Mouse (Mus musculus) heart, embryonic 12.5 days (tissue): Measurements from ENCODE around the gene Tst. TPM values are rescaled to one million over a fixed set of nuclear protein-coding genes. Genes with fewer than 3 reads are reported as not detected.

Source experiments
- ATAC-seq: fragments of 200-750 bp; cut with Nextera tagmentation; 2 replicates; pipeline ENCODE4 v1.8.0; 2017; ENCODE audit warnings: moderate TSS enrichment, moderate library complexity; ENCODE audit not compliant: insufficient number of reproducible peaks, low FRiP score
- H3K27ac ChIP-seq: fragments of 300-500 bp; sonication (generic); 2 replicates; pipeline ENCODE4 v1.5.1; 2016; ENCODE audit warnings: mild to moderate bottlenecking, moderate library complexity; ENCODE audit not compliant: poor library complexity, severe bottlenecking
- H3K27me3 ChIP-seq: fragments of 300-500 bp; sonication (generic); replicated peaks from 2 replicates; pipeline ENCODE4 v1.6.1; 2016; ENCODE audit warnings: mild to moderate bottlenecking, moderate library complexity
- H3K36me3 ChIP-seq: fragments of 300-500 bp; sonication (generic); 2 replicates; pipeline ENCODE4 v1.6.1; 2016; ENCODE audit warnings: mild to moderate bottlenecking, moderate library complexity
- H3K4me1 ChIP-seq: fragments of 300-500 bp; sonication (generic); replicated peaks from 2 replicates; pipeline ENCODE4 v1.6.1; 2016; ENCODE audit warnings: mild to moderate bottlenecking
- H3K4me2 ChIP-seq: fragments of 300-500 bp; sonication (generic); 2 replicates; pipeline ENCODE4 v1.6.1; 2016; ENCODE audit warnings: mild to moderate bottlenecking, moderate library complexity
- H3K4me3 ChIP-seq: fragments of 300-500 bp; sonication (generic); 2 replicates; pipeline ENCODE4 v1.5.1; 2016; ENCODE audit warnings: mild to moderate bottlenecking
- H3K9ac ChIP-seq: fragments of 300-500 bp; sonication (generic); 2 replicates; pipeline ENCODE4 v1.6.1; 2016; ENCODE audit warnings: mild to moderate bottlenecking, moderate library complexity
- H3K9me3 ChIP-seq: fragments of 300-500 bp; sonication (generic); replicated peaks from 2 replicates; pipeline ENCODE4 v1.6.1; 2016; ENCODE audit warnings: mild to moderate bottlenecking, moderate library complexity
- WGBS: fragments of 180-500 bp; shearing (Covaris S2); methylation state at CpG from one replicate; pipeline ENCODE4 v1.1.7; 2016; 5-methylcytosine and 5-hydroxymethylcytosine counted together
- polyA plus RNA-seq: library from polyadenylated mRNA; unstranded; fragments of >200 nt; fragmentation: Nextera tagmentation; extraction: Ambion mirVana; gene quantifications from 2 replicates; pipeline ENCODE4 v1.2.1, GENCODE M21; 2016

Tst gene
- polyA plus RNA-seq, 1 experiment from 2014 or later: 9.0 TPM

GRCm38 (mm10) chr15:78429139-78429459 is 23.4 kb upstream of the Tst start:
- H3K4me1 ChIP-seq: peaks cover 12% of the 10 kb centered on the region
- peak overlapping the region; percentile 76 for H3K4me2 ChIP-seq
- H3K9ac ChIP-seq: peak overlapping the region; percentile 70
- 11% methylated on average over 3 of the region's 3 CpGs for WGBS
- peaks cover 19% of the 10 kb centered on the region; the same call in 1 of the 2 replicates for H3K27me3 ChIP-seq
- no peaks in the 10 kb centered on the region for H3K9me3 ChIP-seq
- peaks cover 13% of the 10 kb centered on the region; the same call in 1 of the 2 replicates for H3K36me3 ChIP-seq
- ATAC-seq: no peak
- H3K27ac ChIP-seq: no peak overlapping the region
- peak overlapping the region; percentile 64 for H3K4me3 ChIP-seq

- WGBS: 1% methylated on average over 52 of the region's 52 CpGs
- peak within 1 kb of the TSS; percentile 64 for H3K4me3 ChIP-seq
- H3K9me3 ChIP-seq: no peaks in the 10 kb centered on the region
- peak within 1 kb of the TSS; percentile 76 for H3K4me2 ChIP-seq
- H3K27me3 ChIP-seq: peaks cover 23% of the 10 kb centered on the region
- peak within 1 kb of the TSS; percentile 70 for H3K9ac ChIP-seq
- ATAC-seq: peak; percentile 67
- no peak within 1 kb of the TSS for H3K27ac ChIP-seq
- peaks cover 12% of the 10 kb centered on the region for H3K4me1 ChIP-seq
- H3K36me3 ChIP-seq: peaks cover 8% of the 10 kb centered on the region; the same call in 1 of the 2 replicates
Measured at GRCm38 (mm10) chr15:78428391-78429138, 22.9 kb upstream of the Tst start, which contains the start of gene Kctd17. Kctd17 (plus strand) TSS chr15:78428564.

- Histone ChIP-seq H3K36me3 (no peaks in the 10 kb centered on the region), H3K9ac (no peak overlapping the region), H3K27ac (no peak overlapping the region), H3K4me3 (no peak overlapping the region), H3K27me3 (peaks cover 43% of the 10 kb centered on the region), H3K4me1 (peaks cover 12% of the 10 kb centered on the region), H3K9me3 (no peaks in the 10 kb centered on the region), H3K4me2 (no peak overlapping the region)
- WGBS: 65% methylated on average over 4 of the region's 4 CpGs
- no peak for ATAC-seq
Measured at GRCm38 (mm10) chr15:78425230-78425629, 19.5 kb upstream of the Tst start.

GRCm38 (mm10) chr15:78424507-78424906 is 18.8 kb upstream of the Tst start:
- ATAC-seq: no peak
- H3K4me1 ChIP-seq: peaks cover 8% of the 10 kb centered on the region
- H3K4me2 ChIP-seq: no peak overlapping the region
- H3K27ac ChIP-seq: no peak overlapping the region
- no peaks in the 10 kb centered on the region for H3K9me3 ChIP-seq
- H3K36me3 ChIP-seq: no peaks in the 10 kb centered on the region
- WGBS: 16% methylated on average over 11 of the region's 11 CpGs
- H3K27me3 ChIP-seq: peaks cover 48% of the 10 kb centered on the region
- no peak overlapping the region for H3K9ac ChIP-seq
- no peak overlapping the region for H3K4me3 ChIP-seq

GRCm38 (mm10) chr15:78422046-78422956 is 16.6 kb upstream of the Tst start:
- Histone ChIP-seq H3K27me3 (peaks cover 49% of the 10 kb centered on the region), H3K4me2 (peak overlapping the region; percentile 23; the same call in 1 of the 2 replicates), H3K4me1 (no peaks in the 10 kb centered on the region)

GRCm38 (mm10) chr15:78420395-78420794 is 14.7 kb upstream of the Tst start:
- peaks cover 49% of the 10 kb centered on the region for H3K27me3 ChIP-seq
- no peaks in the 10 kb centered on the region for H3K36me3 ChIP-seq
- no peaks in the 10 kb centered on the region for H3K4me1 ChIP-seq
- no peaks in the 10 kb centered on the region for H3K9me3 ChIP-seq
- no peak overlapping the region for H3K27ac ChIP-seq
- 69% methylated on average over 13 of the region's 13 CpGs for WGBS
- H3K4me3 ChIP-seq: no peak overlapping the region
- no peak overlapping the region for H3K9ac ChIP-seq
- no peak overlapping the region for H3K4me2 ChIP-seq
- ATAC-seq: no peak

More at GRCm38 (mm10) chr15:78422046-78422956, 16.6 kb upstream of the Tst start:
- no peaks in the 10 kb centered on the region for H3K9me3 ChIP-seq
- no peak overlapping the region for H3K27ac ChIP-seq
- H3K36me3 ChIP-seq: no peaks in the 10 kb centered on the region
- peak; percentile 30; the same call in 1 of the 2 replicates for ATAC-seq
- H3K4me3 ChIP-seq: no peak overlapping the region
- no peak overlapping the region for H3K9ac ChIP-seq
- WGBS: 17% methylated on average over 16 of the region's 16 CpGs

GRCm38 (mm10) chr15:78416937-78417336 is 11.2 kb upstream of the Tst start:
- H3K9me3 ChIP-seq: no peaks in the 10 kb centered on the region
- no peak overlapping the region for H3K4me2 ChIP-seq
- no peak for ATAC-seq
- no peak overlapping the region for H3K4me3 ChIP-seq
- 42% methylated on average over 4 of the region's 4 CpGs for WGBS
- H3K36me3 ChIP-seq: no peaks in the 10 kb centered on the region
- no peak overlapping the region for H3K9ac ChIP-seq
- peaks cover 28% of the 10 kb centered on the region for H3K27me3 ChIP-seq
- no peak overlapping the region for H3K27ac ChIP-seq
- H3K4me1 ChIP-seq: peaks cover 9% of the 10 kb centered on the region

- no peak overlapping the region for H3K4me2 ChIP-seq
- ATAC-seq: no peak
- no peak overlapping the region for H3K9ac ChIP-seq
- H3K36me3 ChIP-seq: no peaks in the 10 kb centered on the region
- no peak overlapping the region for H3K4me3 ChIP-seq
- H3K9me3 ChIP-seq: no peaks in the 10 kb centered on the region
- H3K4me1 ChIP-seq: peaks cover 24% of the 10 kb centered on the region
- H3K27me3 ChIP-seq: peaks cover 38% of the 10 kb centered on the region
- WGBS: 92% methylated on average over 8 of the region's 8 CpGs
- no peak overlapping the region for H3K27ac ChIP-seq
Measured at GRCm38 (mm10) chr15:78414157-78414556, 8.4 kb upstream of the Tst start.

- no peak for ATAC-seq
- Histone ChIP-seq H3K4me1 (peaks cover 24% of the 10 kb centered on the region), H3K4me2 (no peak overlapping the region), H3K4me3 (no peak overlapping the region), H3K9ac (no peak overlapping the region), H3K27ac (no peak overlapping the region), H3K9me3 (no peaks in the 10 kb centered on the region), H3K36me3 (no peaks in the 10 kb centered on the region), H3K27me3 (peaks cover 38% of the 10 kb centered on the region)
- WGBS: 47% methylated on average over 1 of the region's 1 CpGs
Measured at GRCm38 (mm10) chr15:78413719-78414117, 8.0 kb upstream of the Tst start.

GRCm38 (mm10) chr15:78413083-78413718 is 7.5 kb upstream of the Tst start:
- Histone ChIP-seq H3K4me2 (no peak overlapping the region), H3K9ac (no peak overlapping the region), H3K27me3 (peaks cover 41% of the 10 kb centered on the region), H3K4me1 (peaks cover 24% of the 10 kb centered on the region), H3K9me3 (no peaks in the 10 kb centered on the region), H3K36me3 (no peaks in the 10 kb centered on the region), H3K27ac (peak overlapping the region; percentile 13; the same call in 1 of the 2 replicates), H3K4me3 (no peak overlapping the region)
- 80% methylated on average over 14 of the region's 14 CpGs for WGBS
- ATAC-seq: peak; percentile 86
